8 mouse cellular contexts compared by ENCODE assay signal in the genomic region with DNA sequence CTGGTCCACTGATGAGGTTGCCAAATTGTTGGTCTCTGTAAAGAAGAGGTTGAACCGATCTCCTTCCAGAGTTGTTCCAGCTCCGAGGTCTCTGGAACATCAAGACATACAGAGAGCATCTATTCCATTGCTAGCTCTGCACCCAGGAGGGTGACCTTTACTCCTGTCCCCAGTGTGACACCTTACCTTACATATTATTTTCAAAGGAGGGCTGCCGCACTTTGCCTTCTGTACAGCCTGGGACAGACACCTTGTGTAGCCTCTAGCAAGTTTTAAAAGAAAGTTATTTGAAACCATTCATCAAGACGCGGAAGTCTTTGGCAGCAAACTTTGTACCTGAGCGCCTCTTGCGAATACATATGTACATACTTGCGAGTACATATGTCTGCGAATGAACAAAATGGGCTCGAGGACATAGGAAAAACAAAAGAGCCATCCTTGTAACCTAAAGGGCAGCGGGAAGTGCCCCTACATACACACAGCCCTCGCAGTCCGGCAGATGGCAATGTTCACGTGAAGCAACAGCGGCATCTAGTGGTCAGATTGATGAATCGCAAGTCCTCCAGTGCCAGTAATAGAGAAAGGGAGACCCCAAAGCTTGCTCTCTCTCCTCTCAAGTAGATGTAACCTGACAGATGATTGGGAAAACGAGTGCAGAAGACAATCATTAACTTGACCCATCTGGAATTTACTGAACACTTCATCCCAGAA.
DNase-seq lines count a peak whose midpoint lies in the region; ATAC-seq and TF ChIP-seq lines count a peak whose summit lies in the region.

No protein-coding gene starts in this region.

- peak; percentile 77 for DNase-seq in 3T3-L1 (ENCODE audit: low read depth, low spot score)
- DNase-seq in R1 (ENCODE audit: low read depth, low spot score), result peak; percentile 70
- DNase-seq in cerebellum, adult 9-11 months, result peak; percentile 30
- peak; percentile 87 for DNase-seq in forelimb bud, embryonic 11.5 days (ENCODE audit: low read depth, low spot score)
- peak; percentile 87 for DNase-seq in limb, embryonic 10.5 days (ENCODE audit: low spot score)
- DNase-seq in midbrain, embryonic 14.5 days, result peak; percentile 90
- peak; percentile 22 to 37 for DNase-seq in spleen, adult 2 months (ENCODE audit: low read depth in 1 of 2, low spot score in 2 of 2)

- no peak overlapping the region for H3K4me2 ChIP-seq in intestine, embryonic 15.5 days (replicated peaks)
- no peak overlapping the region for H3K4me2 ChIP-seq in midbrain, embryonic 14.5 days (ENCODE audit: low read length)

- H3K27me3 ChIP-seq in intestine, embryonic 15.5 days (replicated peaks), result no peaks in the 10 kb centered on the region; the same call in 1 of the 2 replicates
- H3K27me3 ChIP-seq in limb, embryonic 10.5 days (ENCODE audit: low read depth, poor library complexity, severe bottlenecking), result no peaks in the 10 kb centered on the region
- no peaks in the 10 kb centered on the region for H3K27me3 ChIP-seq in midbrain, embryonic 14.5 days (ENCODE audit: control insufficient read depth, insufficient read depth, low read length)
- no peaks in the 10 kb centered on the region for H3K27me3 ChIP-seq in spleen, adult 2 months (ENCODE audit: control insufficient read depth, insufficient read depth, low read length)

- WGBS in intestine, embryonic 15.5 days, result 25% methylated on average over 17 of the region's 17 CpGs
- 27% methylated on average over 17 of the region's 17 CpGs for WGBS in limb, embryonic 10.5 days
- WGBS in midbrain, embryonic 14.5 days, result 27% methylated on average over 17 of the region's 17 CpGs
- WGBS in spleen, adult 2 months, result 28% methylated on average over 17 of the region's 17 CpGs

- no peak overlapping the region for H3K27ac ChIP-seq in intestine, embryonic 15.5 days
- H3K27ac ChIP-seq in limb, embryonic 10.5 days, result no peak overlapping the region
- H3K27ac ChIP-seq in midbrain, embryonic 14.5 days (replicated peaks; ENCODE audit: low read depth, low read length), result no peak overlapping the region
- no peak overlapping the region for H3K27ac ChIP-seq in spleen, adult 2 months (ENCODE audit: insufficient read depth, low read length)

- TF ChIP-seq CTCF in spleen, adult 2 months (IDR thresholded peaks at IDR 0.05; ENCODE audit: extremely low read depth, insufficient read depth, insufficient read length, insufficient replicate concordance), result peak; percentile 94

- no peak overlapping the region for H3K9ac ChIP-seq in intestine, embryonic 15.5 days
- H3K9ac ChIP-seq in midbrain, embryonic 14.5 days (replicated peaks; ENCODE audit: low read length), result no peak overlapping the region

- no peaks in the 10 kb centered on the region for H3K4me1 ChIP-seq in intestine, embryonic 15.5 days (replicated peaks)
- H3K4me1 ChIP-seq in limb, embryonic 10.5 days, result peaks cover 9% of the 10 kb centered on the region
- H3K4me1 ChIP-seq in midbrain, embryonic 14.5 days (ENCODE audit: control insufficient read depth, insufficient read depth, low read length), result no peaks in the 10 kb centered on the region
- no peaks in the 10 kb centered on the region for H3K4me1 ChIP-seq in spleen, adult 2 months (ENCODE audit: control insufficient read depth, insufficient read depth, insufficient read length)

- no peaks in the 10 kb centered on the region for H3K9me3 ChIP-seq in intestine, embryonic 15.5 days
- H3K9me3 ChIP-seq in limb, embryonic 10.5 days (replicated peaks), result no peaks in the 10 kb centered on the region
- H3K9me3 ChIP-seq in midbrain, embryonic 14.5 days (ENCODE audit: control insufficient read depth, low read length), result no peaks in the 10 kb centered on the region

- no peak for TF ChIP-seq POLR2A in spleen, adult 2 months (IDR thresholded peaks at IDR 0.05; ENCODE audit: low read depth, low read length)

- no peaks in the 10 kb centered on the region for H3K36me3 ChIP-seq in intestine, embryonic 15.5 days
- H3K36me3 ChIP-seq in limb, embryonic 10.5 days, result no peaks in the 10 kb centered on the region
- H3K36me3 ChIP-seq in midbrain, embryonic 14.5 days (ENCODE audit: control insufficient read depth, insufficient read depth, low read length), result no peaks in the 10 kb centered on the region
- H3K36me3 ChIP-seq in spleen, adult 2 months (ENCODE audit: control insufficient read depth, insufficient read depth, low read length), result no peaks in the 10 kb centered on the region

- no peak overlapping the region for H3K4me3 ChIP-seq in intestine, embryonic 15.5 days (replicated peaks)
- no peak overlapping the region for H3K4me3 ChIP-seq in limb, embryonic 10.5 days
- no peak overlapping the region for H3K4me3 ChIP-seq in midbrain, embryonic 14.5 days (replicated peaks; ENCODE audit: low read depth, low read length)
- H3K4me3 ChIP-seq in spleen, adult 2 months (ENCODE audit: extremely low read depth, insufficient read depth, insufficient read length), result no peak overlapping the region

- ATAC-seq in intestine, embryonic 15.5 days, result peak; percentile 58
- ATAC-seq in midbrain, embryonic 14.5 days (ENCODE audit: low FRiP score, low TSS enrichment), result no peak

Comparison
In these comparisons a context has a peak if more than half of its experiments do, and no peak if none do; other contexts are left out.
1. DNase-seq: peak in every context shown above with its lines; median percentile 90 in midbrain, embryonic 14.5 days; 87 in forelimb bud, embryonic 11.5 days; 87 in limb, embryonic 10.5 days; 77 in 3T3-L1; 70 in R1; 30 in cerebellum, adult 9-11 months; 30 in spleen, adult 2 months.